Mouse (Mus musculus) lung, postnatal 0 days (tissue): ENCODE results near the gene Npas2. TPM values are rescaled to one million over a fixed set of nuclear protein-coding genes. Genes with fewer than 3 reads are reported as not detected.

Experiments used
- ATAC-seq: fragments of 200-750 bp; cut with Nextera tagmentation; 2 replicates; pipeline ENCODE4 v1.8.0; 2017; ENCODE audit warnings: moderate library complexity
- DNase-seq: peaks from one replicate; pipeline ENCODE4 v3.0.0-alpha.2; 2016; ENCODE audit warnings: low spot score
- H3K27ac ChIP-seq: fragments of 300-500 bp; sonication (generic); 2 replicates; pipeline ENCODE4 v1.5.1; 2014; ENCODE audit warnings: antibody characterized with exemption, mild to moderate bottlenecking, low read length, mixed read lengths
- H3K27me3 ChIP-seq: fragments of 300-500 bp; sonication (generic); replicated peaks from 2 replicates; pipeline ENCODE4 v1.6.1; 2014; ENCODE audit warnings: low read length, mixed read lengths; ENCODE audit not compliant: insufficient read depth
- H3K36me3 ChIP-seq: fragments of 300-500 bp; sonication (generic); 2 replicates; pipeline ENCODE4 v1.6.1; 2014; ENCODE audit warnings: low read length, mixed read lengths; ENCODE audit not compliant: insufficient read depth
- H3K4me1 ChIP-seq: fragments of 300-500 bp; sonication (generic); 2 replicates; pipeline ENCODE4 v1.6.1; 2014; ENCODE audit warnings: antibody characterized with exemption, low read depth, low read length, mixed read lengths; ENCODE audit not compliant: insufficient read depth
- H3K4me2 ChIP-seq: fragments of 300-500 bp; sonication (generic); replicated peaks from 2 replicates; pipeline ENCODE4 v1.6.1; 2014; ENCODE audit warnings: low read depth, mild to moderate bottlenecking, low read length, moderate library complexity, mixed read lengths
- H3K4me3 ChIP-seq: fragments of 300-500 bp; sonication (generic); 2 replicates; pipeline ENCODE4 v1.5.1; 2014; ENCODE audit warnings: low read depth, low read length
- H3K9ac ChIP-seq: fragments of 300-500 bp; sonication (generic); replicated peaks from 2 replicates; pipeline ENCODE4 v1.6.1; 2014; ENCODE audit warnings: low read depth, mild to moderate bottlenecking
- H3K9me3 ChIP-seq: fragments of 300-500 bp; sonication (generic); 2 replicates; pipeline ENCODE4 v1.6.1; 2016; ENCODE audit warnings: low read length, mixed read lengths
- CTCF ChIP-seq: IDR thresholded peaks from 2 replicates; pipeline ENCODE4 v1.5.1; 2016; ENCODE audit warnings: antibody characterized with exemption, mild to moderate bottlenecking
- EP300 ChIP-seq: IDR thresholded peaks from 2 replicates; pipeline ENCODE4 v1.6.1; 2016; ENCODE audit warnings: antibody characterized with exemption, mild to moderate bottlenecking, control low read depth
- WGBS: fragments of 180-500 bp; shearing (Covaris S2); extraction: QIAGEN DNeasy Blood & Tissue Kit; methylation state at CpG from one replicate; pipeline ENCODE4 v1.1.7; 2014; 5-methylcytosine and 5-hydroxymethylcytosine counted together
- polyA plus RNA-seq: library from polyadenylated mRNA; unstranded; fragments of >200 nt; fragmentation: Nextera tagmentation; extraction: Ambion mirVana; gene quantifications from 2 replicates; pipeline ENCODE4 v1.2.1, GENCODE M21; 2015

The Npas2 gene
- polyA plus RNA-seq, 1 experiment from 2014 or later = 2.2 TPM

DNA sequence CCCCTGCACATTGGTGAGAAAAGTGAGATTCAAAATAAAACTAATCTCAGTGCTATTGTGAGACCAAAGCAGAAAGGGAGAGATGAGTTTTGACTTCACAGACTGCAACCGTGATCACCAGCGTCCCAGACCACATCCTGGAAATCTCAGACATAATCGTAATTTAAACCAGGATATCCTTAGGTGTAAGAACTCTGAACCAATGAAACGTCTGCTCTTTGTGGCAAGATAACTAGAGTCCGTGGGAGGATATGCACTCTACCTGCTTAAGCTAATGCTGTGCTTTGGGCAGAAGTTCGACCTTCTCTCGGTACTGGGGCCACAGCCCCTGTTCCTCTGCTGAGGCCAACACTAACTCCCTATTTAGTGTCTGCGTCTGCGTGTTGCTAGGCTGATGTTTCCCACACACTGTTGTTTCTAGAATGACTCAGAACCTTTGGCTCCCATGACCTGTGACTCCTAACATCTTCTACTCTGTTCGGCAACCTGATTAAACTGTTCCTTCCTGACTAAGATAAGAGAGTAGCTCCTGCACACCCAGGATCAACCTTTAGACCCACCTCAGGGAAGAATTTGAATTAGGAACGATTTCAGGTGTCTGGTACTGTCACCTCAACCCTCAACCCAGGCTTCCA is 41.4 kb downstream of the Npas2 start:
- H3K4me1 ChIP-seq = no peaks in the 10 kb centered on the region
- WGBS = 69% methylated on average over 11 of the region's 11 CpGs
- H3K27ac ChIP-seq = no peak overlapping the region
- TF ChIP-seq CTCF = no peak
- no peak for TF ChIP-seq EP300
- H3K4me3 ChIP-seq = no peak overlapping the region
- DNase-seq (no peak), ATAC-seq (no peak)
- H3K4me2 ChIP-seq = no peak overlapping the region
- H3K9me3 ChIP-seq = no peaks in the 10 kb centered on the region
- no peak overlapping the region for H3K9ac ChIP-seq
- H3K27me3 ChIP-seq = no peaks in the 10 kb centered on the region
- H3K36me3 ChIP-seq = no peaks in the 10 kb centered on the region

GRCm38 (mm10) chr1:39237503-39238255 is 44.1 kb downstream of the Npas2 start:
- no peaks in the 10 kb centered on the region for H3K36me3 ChIP-seq
- H3K4me3 ChIP-seq = no peak overlapping the region
- 45% methylated on average over 9 of the region's 9 CpGs for WGBS
- H3K4me2 ChIP-seq = no peak overlapping the region
- H3K27me3 ChIP-seq = no peaks in the 10 kb centered on the region
- peak; percentile 21; the same call in 1 of the 2 replicates for TF ChIP-seq EP300
- TF ChIP-seq CTCF = no peak
- DNase-seq (peak; percentile 73), ATAC-seq (peak; percentile 84)
- no peak overlapping the region for H3K9ac ChIP-seq
- H3K9me3 ChIP-seq = no peaks in the 10 kb centered on the region
- H3K4me1 ChIP-seq = no peaks in the 10 kb centered on the region
- H3K27ac ChIP-seq = peak overlapping the region; percentile 28

DNA sequence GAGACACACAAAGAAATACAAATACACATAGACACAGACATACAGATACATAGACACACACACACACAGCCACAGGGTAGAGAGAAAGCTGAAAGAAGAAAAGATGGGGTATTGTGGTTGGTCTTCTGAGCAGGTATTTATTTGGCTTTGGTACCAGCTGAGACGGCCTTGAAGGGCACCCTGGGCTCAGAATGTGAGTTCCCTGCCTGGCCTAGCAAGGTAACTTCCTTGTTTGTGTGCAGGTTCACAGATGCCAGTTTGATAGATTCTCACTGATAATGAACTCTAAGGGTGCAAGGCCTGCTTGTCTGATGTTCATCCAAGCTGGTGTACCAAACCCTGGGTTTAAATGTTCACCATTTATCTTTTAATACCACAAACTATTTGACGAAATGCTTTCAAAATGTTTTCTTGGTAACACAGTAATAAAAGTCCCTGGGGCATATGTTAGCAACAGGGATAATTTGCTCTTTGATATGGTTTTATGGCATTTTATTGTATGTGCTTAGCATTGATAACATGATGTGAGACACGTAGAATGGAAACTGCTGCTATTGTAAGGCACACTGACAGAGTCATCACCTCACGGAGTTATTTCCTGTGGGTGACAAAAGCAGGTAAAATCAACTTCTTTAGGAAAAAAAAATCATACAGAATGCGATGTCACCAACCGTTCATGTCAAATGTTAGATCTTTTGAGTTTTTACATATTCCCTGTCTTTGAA is 47.5 kb downstream of the Npas2 start:
- no peak for ATAC-seq
- H3K27ac ChIP-seq = no peak overlapping the region
- TF ChIP-seq CTCF (no peak), EP300 (no peak)

GRCm38 (mm10) chr1:39244726-39245125 is 51.2 kb downstream of the Npas2 start:
- Histone ChIP-seq H3K4me1 (no peaks in the 10 kb centered on the region), H3K4me3 (no peak overlapping the region), H3K27me3 (no peaks in the 10 kb centered on the region), H3K4me2 (no peak overlapping the region), H3K9ac (no peak overlapping the region), H3K36me3 (no peaks in the 10 kb centered on the region), H3K27ac (no peak overlapping the region), H3K9me3 (no peaks in the 10 kb centered on the region)
- TF ChIP-seq CTCF = no peak
- TF ChIP-seq EP300 = no peak
- peak; percentile 21; the same call in 1 of the 2 replicates for ATAC-seq
- whole genome bisulfite sequencing = 31% methylated on average over 1 of the region's 1 CpGs
- DNase-seq = no peak

More for the DNA sequence above, 47.5 kb downstream of the Npas2 start:
- no peak for DNase-seq
- no peaks in the 10 kb centered on the region for H3K27me3 ChIP-seq
- no peak overlapping the region for H3K4me2 ChIP-seq
- H3K36me3 ChIP-seq = no peaks in the 10 kb centered on the region
- 83% methylated on average over 6 of the region's 6 CpGs for WGBS
- H3K9me3 ChIP-seq = no peaks in the 10 kb centered on the region
- no peak overlapping the region for H3K4me3 ChIP-seq
- no peak overlapping the region for H3K9ac ChIP-seq
- no peaks in the 10 kb centered on the region for H3K4me1 ChIP-seq

DNA sequence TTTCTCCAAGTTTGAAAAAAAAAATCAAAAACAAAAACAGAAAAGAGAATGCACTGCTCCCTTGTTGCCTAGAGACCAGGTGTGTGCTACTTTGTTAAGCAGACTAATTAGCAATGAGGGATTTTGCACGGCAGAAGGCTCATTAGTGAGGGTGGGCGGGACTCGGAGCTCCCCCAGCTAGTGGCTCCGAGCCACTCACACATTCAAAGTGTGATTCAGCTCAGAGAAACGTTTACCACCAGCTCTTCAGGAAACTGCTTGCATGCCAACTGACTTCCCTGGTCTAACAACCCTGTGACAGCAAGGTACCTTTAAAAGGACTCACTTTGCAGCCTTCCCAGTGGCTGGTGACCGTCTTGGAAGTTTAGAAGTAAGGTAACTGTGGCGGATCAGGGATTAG is 58.1 kb downstream of the Npas2 start:
- TF ChIP-seq CTCF = no peak
- no peak for TF ChIP-seq EP300
- Histone ChIP-seq H3K9ac (no peak overlapping the region), H3K4me3 (no peak overlapping the region), H3K4me2 (no peak overlapping the region), H3K27ac (no peak overlapping the region), H3K9me3 (no peaks in the 10 kb centered on the region), H3K4me1 (no peaks in the 10 kb centered on the region), H3K36me3 (no peaks in the 10 kb centered on the region), H3K27me3 (no peaks in the 10 kb centered on the region)
- DNase-seq (no peak), ATAC-seq (no peak)
- WGBS = 39% methylated on average over 7 of the region's 7 CpGs

- ATAC-seq = peak; percentile 26; the same call in 1 of the 2 replicates
- 70% methylated on average over 4 of the region's 4 CpGs for WGBS
Observed at GRCm38 (mm10) chr1:39253771-39254170, 60.2 kb downstream of the Npas2 start.

More at GRCm38 (mm10) chr1:39253771-39254170, 60.2 kb downstream of the Npas2 start:
- Histone ChIP-seq H3K9ac (no peak overlapping the region), H3K4me2 (no peak overlapping the region), H3K36me3 (no peaks in the 10 kb centered on the region), H3K4me3 (no peak overlapping the region), H3K27ac (no peak overlapping the region), H3K9me3 (no peaks in the 10 kb centered on the region), H3K4me1 (no peaks in the 10 kb centered on the region), H3K27me3 (no peaks in the 10 kb centered on the region)
- peak; percentile 58 for DNase-seq
- peak; percentile 68 for TF ChIP-seq CTCF
- TF ChIP-seq EP300 = no peak
